Comparison of ENCODE assay signal across 8 mouse cellular contexts in genomic region chr10:26494380-26494781, GRCm38 (mm10).
DNase-seq lines count a peak whose midpoint lies in the region; ATAC-seq and TF ChIP-seq lines count a peak whose summit lies in the region.

No protein-coding gene starts in this region.

- H3K4me1 ChIP-seq in hindbrain, postnatal 0 days (ENCODE audit: insufficient read depth, low read length), result no peaks in the 10 kb centered on the region
- H3K4me1 ChIP-seq in midbrain, embryonic 12.5 days, result no peaks in the 10 kb centered on the region

- 64% methylated on average over 9 of the region's 9 CpGs for WGBS in hindbrain, postnatal 0 days
- WGBS in midbrain, embryonic 12.5 days, result 64% methylated on average over 9 of the region's 9 CpGs

- no peak for ATAC-seq in hindbrain, postnatal 0 days
- ATAC-seq in midbrain, embryonic 12.5 days (ENCODE audit: low FRiP score, low read depth), result peak; percentile 72

- no peak overlapping the region for H3K4me3 ChIP-seq in hindbrain, postnatal 0 days (ENCODE audit: low read length)
- no peak overlapping the region for H3K4me3 ChIP-seq in midbrain, embryonic 12.5 days

- no peak overlapping the region for H3K4me2 ChIP-seq in hindbrain, postnatal 0 days (ENCODE audit: low read depth, low read length)
- H3K4me2 ChIP-seq in midbrain, embryonic 12.5 days (replicated peaks), result no peak overlapping the region

- H3K27me3 ChIP-seq in hindbrain, postnatal 0 days (ENCODE audit: insufficient read depth, low read length), result no peaks in the 10 kb centered on the region
- H3K27me3 ChIP-seq in midbrain, embryonic 12.5 days, result no peaks in the 10 kb centered on the region

- H3K9ac ChIP-seq in hindbrain, postnatal 0 days (replicated peaks; ENCODE audit: low read length), result no peak overlapping the region
- no peak overlapping the region for H3K9ac ChIP-seq in midbrain, embryonic 12.5 days (replicated peaks)

- peak; percentile 12 for DNase-seq in gastrocnemius, adult 18-20 months (ENCODE audit: low spot score)
- DNase-seq in gastrocnemius, adult 8-10 months (ENCODE audit: low spot score in 2 of 2), result no peak
- DNase-seq in ES-CJ7 (ENCODE audit: low read depth, low spot score), result peak; percentile 60
- peak; percentile 69 for DNase-seq in embryo, embryonic 10 days (ENCODE audit: low spot score)
- DNase-seq in hindbrain, postnatal 0 days (ENCODE audit: low spot score), result peak; percentile 58
- DNase-seq in left cerebral cortex, postnatal 25 days (ENCODE audit: low spot score in 2 of 2), result peak; percentile 47
- DNase-seq in testis, postnatal 10 days (ENCODE audit: low spot score), result peak; percentile 60

- H3K36me3 ChIP-seq in hindbrain, postnatal 0 days (ENCODE audit: insufficient read depth, low read length), result no peaks in the 10 kb centered on the region
- no peaks in the 10 kb centered on the region for H3K36me3 ChIP-seq in midbrain, embryonic 12.5 days

- TF ChIP-seq CTCF in hindbrain, postnatal 0 days (IDR thresholded peaks at IDR 0.05; ENCODE audit: low read depth), result peak; percentile 72

- intact Hi-C loops in left cerebral cortex, postnatal 25 days (cut with DNase I), result loop anchor here (2.0 to 5.0 kb wide), 3 partner anchors 122 to 503 kb away; no protein-coding TSS in a partner anchor

- H3K27ac ChIP-seq in hindbrain, postnatal 0 days, result no peak overlapping the region
- H3K27ac ChIP-seq in midbrain, embryonic 12.5 days (replicated peaks), result no peak overlapping the region

- H3K9me3 ChIP-seq in hindbrain, postnatal 0 days (ENCODE audit: low read length), result no peaks in the 10 kb centered on the region
- H3K9me3 ChIP-seq in midbrain, embryonic 12.5 days, result no peaks in the 10 kb centered on the region

Comparison
In these comparisons a context has a peak if more than half of its experiments do, and no peak if none do; other contexts are left out.
1. DNase-seq: peak in gastrocnemius, adult 18-20 months (single experiment), ES-CJ7 (single experiment), embryo, embryonic 10 days (single experiment), hindbrain, postnatal 0 days (single experiment), left cerebral cortex, postnatal 25 days (2 of 2) and testis, postnatal 10 days (single experiment); none in gastrocnemius, adult 8-10 months (0 of 2).